Mouse (Mus musculus): ENCODE data around the gene Rnf220. TPM values are rescaled to one million over a fixed set of nuclear protein-coding genes. Genes with fewer than 3 reads are reported as not detected.

Rnf220 gene
- total and polyA plus RNA-seq, 3 experiments = 64.4 to 117 (median 86.8) TPM

DNA sequence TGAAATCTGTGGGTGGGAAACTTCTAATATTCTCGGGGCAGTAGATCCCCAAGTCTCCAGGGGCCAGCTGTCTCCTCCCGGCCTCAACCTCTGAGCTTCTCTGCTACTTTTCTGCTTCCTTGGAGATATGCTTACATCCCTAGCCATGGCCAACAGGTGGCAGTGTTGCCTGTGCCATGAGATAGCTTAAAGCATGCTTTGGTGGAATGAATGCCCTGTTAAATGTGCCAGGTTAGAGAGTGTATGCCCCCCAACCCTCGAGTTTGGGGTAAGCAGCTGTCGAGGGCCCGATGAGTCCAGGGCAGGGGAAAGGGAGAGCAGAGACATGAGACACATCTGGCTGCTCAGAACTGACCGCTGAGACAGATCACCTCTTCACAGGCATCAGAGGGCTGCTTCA lies 226.6 kb downstream of the Rnf220 start:
- dilution Hi-C loops (cut with MboI; ENCODE audit: extremely low pct_ligation_motif_present, extremely low pct_unique_long_range_greater_than_20kb, low sequenced_read_pairs) = no loop called here
- H3K27ac ChIP-seq (ENCODE audit: insufficient read depth, low read depth) = no peak overlapping the region

GRCm38 (mm10) chr4:117267831-117268437 lies 228.9 kb downstream of the Rnf220 start:
- no peaks in the 10 kb centered on the region for H3K27me3 ChIP-seq (replicated peaks)
- H3K9ac ChIP-seq (ENCODE audit: insufficient read depth, low read depth) = no peak overlapping the region
- H3K27ac ChIP-seq (ENCODE audit: insufficient read depth, low read depth) = no peak overlapping the region
- no peaks in the 10 kb centered on the region for H3K79me2 ChIP-seq (replicated peaks; ENCODE audit: control insufficient read depth, extremely low read depth, insufficient read depth, poor library complexity, severe bottlenecking)
- peaks cover 18 to 26% of the 10 kb centered on the region in 2 experiments for H3K36me3 ChIP-seq (replicated peaks in 1 of 2; ENCODE audit: control insufficient read depth in 1 of 2, insufficient read depth in 1 of 2, low read length in 1 of 2)
- in situ Hi-C loops (cut with MboI; ENCODE audit: low pct_ligation_motif_present, low pct_unique_long_range_greater_than_20kb, low sequenced_read_pairs) (no loop called here), dilution Hi-C loops (cut with MboI; ENCODE audit: extremely low pct_ligation_motif_present, extremely low pct_unique_long_range_greater_than_20kb, low sequenced_read_pairs) (no loop called here)
- peaks cover 9 to 22% of the 10 kb centered on the region in 2 experiments; a peak in 3 of 4 replicates for H3K4me1 ChIP-seq (ENCODE audit: control insufficient read depth in 1 of 2, insufficient read depth in 2 of 2)
- no peak overlapping the region for H3K4me2 ChIP-seq (ENCODE audit: insufficient read depth, low read depth, poor library complexity, severe bottlenecking)
- DNase-seq (ENCODE audit: extremely low read depth) = no peak
- H3K9me3 ChIP-seq (replicated peaks; ENCODE audit: low read length) = no peaks in the 10 kb centered on the region
- no peak for TF ChIP-seq CTCF (conservative IDR thresholded peaks at IDR 0.05 in 1 of 2, IDR thresholded peaks at IDR 0.05 in 1 of 2; ENCODE audit: low read depth in 2 of 2, low read length in 2 of 2)
- TF ChIP-seq UBTF (IDR thresholded peaks at IDR 0.05; ENCODE audit: low read depth, low read length) = no peak
- TF ChIP-seq ZMIZ1 (IDR thresholded peaks at IDR 0.05; ENCODE audit: low read depth, low read length) = no peak
- TF ChIP-seq ZC3H11A (IDR thresholded peaks at IDR 0.05; ENCODE audit: low read depth, low read length) = no peak
- no peak for TF ChIP-seq JUN (IDR thresholded peaks at IDR 0.05; ENCODE audit: insufficient read depth, low read depth, low read length)
- no peak for TF ChIP-seq SIN3A (IDR thresholded peaks at IDR 0.05; ENCODE audit: low read length)
- no peak for TF ChIP-seq TCF12 (IDR thresholded peaks at IDR 0.05; ENCODE audit: low read depth, low read length)
- no peak for TF ChIP-seq TBP (conservative IDR thresholded peaks at IDR 0.05; ENCODE audit: low read depth, low read length)
- no peak for TF ChIP-seq GABPA (IDR thresholded peaks at IDR 0.05; ENCODE audit: insufficient replicate concordance, low read depth, low read length)
- TF ChIP-seq RCOR1 (conservative IDR thresholded peaks at IDR 0.05; ENCODE audit: low read depth, low read length) = no peak
- TF ChIP-seq ELF1 (IDR thresholded peaks at IDR 0.05; ENCODE audit: low read depth, low read length) = no peak
- no peak for TF ChIP-seq CHD1 (IDR thresholded peaks at IDR 0.05; ENCODE audit: low read depth, low read length)
- no peak for TF ChIP-seq POLR2A (IDR thresholded peaks at IDR 0.05; ENCODE audit: low read depth, low read length)
- TF ChIP-seq HCFC1 (IDR thresholded peaks at IDR 0.05; ENCODE audit: low read depth, low read length) = no peak
- no peak overlapping the region for H3K4me3 ChIP-seq (replicated peaks in 1 of 3; ENCODE audit: low read depth in 2 of 3, low read length in 2 of 3, poor library complexity in 1 of 3)

More for the DNA sequence above, 226.6 kb downstream of the Rnf220 start:
- peaks cover 31 to 49% of the 10 kb centered on the region in 2 experiments for H3K36me3 ChIP-seq (replicated peaks in 1 of 2; ENCODE audit: control insufficient read depth in 1 of 2, insufficient read depth in 1 of 2, low read length in 1 of 2)
- TF ChIP-seq SMC3 (IDR thresholded peaks at IDR 0.05; ENCODE audit: low read depth, low read length) = peak; percentile 91
- no peak for TF ChIP-seq ETS1 (conservative IDR thresholded peaks at IDR 0.05; ENCODE audit: low read depth, low read length)
- 0 out of 2 replicates have a peak, but pooled peaks have one; percentile 25 for TF ChIP-seq BHLHE40 (IDR thresholded peaks at IDR 0.05; ENCODE audit: low read depth, low read length)
- TF ChIP-seq RAD21 (IDR thresholded peaks at IDR 0.05; ENCODE audit: low read depth, low read length) = peak; percentile 96
- TF ChIP-seq MEF2A (IDR thresholded peaks at IDR 0.05; ENCODE audit: borderline replicate concordance, low read depth, low read length) = no peak
- no peak for TF ChIP-seq GABPA (IDR thresholded peaks at IDR 0.05; ENCODE audit: insufficient replicate concordance, low read depth, low read length)
- no peak for TF ChIP-seq EP300 (IDR thresholded peaks at IDR 0.05; ENCODE audit: low read length)
- TF ChIP-seq MAX (IDR thresholded peaks at IDR 0.05; ENCODE audit: low read length) = peak; percentile 70; the same call in 1 of the 2 replicates
- TF ChIP-seq PAX5 (IDR thresholded peaks at IDR 0.05; ENCODE audit: low read length) = no peak
- no peak for TF ChIP-seq JUN (IDR thresholded peaks at IDR 0.05; ENCODE audit: insufficient read depth, low read depth, low read length)
- no peak for TF ChIP-seq USF2 (conservative IDR thresholded peaks at IDR 0.05; ENCODE audit: low read depth, low read length)
- no peak for TF ChIP-seq ZNF384 (IDR thresholded peaks at IDR 0.05; ENCODE audit: low read depth, low read length)
- no peak; the same call in 1 of the 2 replicates for TF ChIP-seq JUND (conservative IDR thresholded peaks at IDR 0.05; ENCODE audit: low read depth, low read length)
- no peak for TF ChIP-seq MAZ (IDR thresholded peaks at IDR 0.05; ENCODE audit: low read depth, low read length)
- TF ChIP-seq POLR2A (IDR thresholded peaks at IDR 0.05; ENCODE audit: low read depth, low read length) = no peak
- TF ChIP-seq CHD1 (IDR thresholded peaks at IDR 0.05; ENCODE audit: low read depth, low read length) = no peak
- TF ChIP-seq POLR2AphosphoS2 (IDR thresholded peaks at IDR 0.05; ENCODE audit: low read depth, low read length) = no peak
- no peak for TF ChIP-seq HCFC1 (IDR thresholded peaks at IDR 0.05; ENCODE audit: low read depth, low read length)
- no peak for TF ChIP-seq IRF4 (IDR thresholded peaks at IDR 0.05; ENCODE audit: low read depth, low read length)
- no peak for TF ChIP-seq ZMIZ1 (IDR thresholded peaks at IDR 0.05; ENCODE audit: low read depth, low read length)
- TF ChIP-seq ZKSCAN1 (IDR thresholded peaks at IDR 0.05; ENCODE audit: borderline replicate concordance, low read depth, low read length) = no peak
- TF ChIP-seq E2F4 (IDR thresholded peaks at IDR 0.05; ENCODE audit: insufficient replicate concordance, low read depth, low read length) = no peak
- TF ChIP-seq ZC3H11A (IDR thresholded peaks at IDR 0.05; ENCODE audit: low read depth, low read length) = peak; percentile 50
- no peak for TF ChIP-seq RCOR1 (conservative IDR thresholded peaks at IDR 0.05; ENCODE audit: low read depth, low read length)
- TF ChIP-seq CHD2 (IDR thresholded peaks at IDR 0.05; ENCODE audit: low read length) = no peak
- no peak for TF ChIP-seq UBTF (IDR thresholded peaks at IDR 0.05; ENCODE audit: low read depth, low read length)
- no peak for TF ChIP-seq MXI1 (IDR thresholded peaks at IDR 0.05; ENCODE audit: low read depth, low read length)
- TF ChIP-seq ELF1 (IDR thresholded peaks at IDR 0.05; ENCODE audit: low read depth, low read length) = no peak
- peak; percentile 88 for TF ChIP-seq MYC (IDR thresholded peaks at IDR 0.05; ENCODE audit: low read depth, low read length)
- TF ChIP-seq NELFE (IDR thresholded peaks at IDR 0.05; ENCODE audit: low read depth, low read length) = no peak
- no peak for TF ChIP-seq MAFK (IDR thresholded peaks at IDR 0.05; ENCODE audit: insufficient replicate concordance, low read length)
- no peak for TF ChIP-seq TCF12 (IDR thresholded peaks at IDR 0.05; ENCODE audit: low read depth, low read length)
- no peak for TF ChIP-seq SIN3A (IDR thresholded peaks at IDR 0.05; ENCODE audit: low read length)
- TF ChIP-seq CTCF (conservative IDR thresholded peaks at IDR 0.05 in 1 of 2, IDR thresholded peaks at IDR 0.05 in 1 of 2; ENCODE audit: low read depth in 2 of 2, low read length in 2 of 2) = peak; percentile 81 to 96
- peaks cover 14% of the 10 kb centered on the region for H3K9me3 ChIP-seq (replicated peaks; ENCODE audit: low read length)
- H3K4me2 ChIP-seq (ENCODE audit: insufficient read depth, low read depth, poor library complexity, severe bottlenecking) = no peak overlapping the region
- in situ Hi-C loops (cut with MboI; ENCODE audit: low pct_ligation_motif_present, low pct_unique_long_range_greater_than_20kb, low sequenced_read_pairs) = no loop called here
- no peak overlapping the region for H3K9ac ChIP-seq (ENCODE audit: insufficient read depth, low read depth)
- DNase-seq (ENCODE audit: extremely low read depth) = peak; percentile 86
- no peak overlapping the region for H3K4me3 ChIP-seq (replicated peaks in 1 of 3; ENCODE audit: low read depth in 2 of 3, low read length in 2 of 3, poor library complexity in 1 of 3)
- no peaks in the 10 kb centered on the region for H3K27me3 ChIP-seq (replicated peaks)
- peaks cover 5 to 22% of the 10 kb centered on the region in 2 experiments; a peak in 3 of 4 replicates for H3K4me1 ChIP-seq (ENCODE audit: control insufficient read depth in 1 of 2, insufficient read depth in 2 of 2)
- H3K79me2 ChIP-seq (replicated peaks; ENCODE audit: control insufficient read depth, extremely low read depth, insufficient read depth, poor library complexity, severe bottlenecking) = no peaks in the 10 kb centered on the region

All from CH12.LX (cell line).